Mouse (Mus musculus): Measurements from ENCODE around the gene Ren1.
A peak's percentile ranks its signal among the peaks of the same experiment; 100 is the strongest.
"Not testable (repeated sequence)": the region's sequence is repeated elsewhere in the genome, so short reads cannot be mapped to it uniquely, and the experiment has no call there.

Ren1 gene

GRCm38 (mm10) chr1:133350210-133350609, at the start of gene Ren1:
Gene Ren1 (plus strand): TSS chr1:133350510.
- ATAC-seq (ENCODE audit: low TSS enrichment), result no peak

DNA sequence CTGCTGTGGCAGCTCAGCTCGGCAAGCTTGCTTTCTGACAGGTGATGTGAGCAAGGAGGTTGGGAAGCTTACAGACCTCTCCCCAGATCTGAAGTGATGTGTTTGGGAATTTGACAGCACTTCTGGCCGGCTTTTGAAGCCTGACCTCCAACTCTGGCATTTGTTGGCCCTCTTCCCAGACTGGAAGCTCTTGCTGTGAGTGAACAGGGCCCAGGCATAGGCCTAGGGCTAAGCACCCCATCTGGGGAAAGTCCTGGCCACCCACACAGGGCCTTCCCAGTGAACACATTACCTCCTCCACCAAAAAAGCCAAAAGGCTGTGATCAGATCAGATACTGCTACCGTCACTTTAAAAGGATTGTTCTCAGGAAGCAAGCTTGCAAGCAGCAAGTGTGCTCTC, 47.8 kb upstream of the Ren1 start:
- no peak for ATAC-seq (ENCODE audit: low TSS enrichment)

- peak; percentile 63; the same call in 1 of the 2 replicates for ATAC-seq (ENCODE audit: low TSS enrichment)
These were observed 43.5 kb upstream of the Ren1 start for GRCm38 (mm10) chr1:133306842-133307241.

- ATAC-seq (ENCODE audit: low TSS enrichment), result no peak
These were observed 43.0 kb upstream of the Ren1 start for GRCm38 (mm10) chr1:133307318-133307717.

- no peak for ATAC-seq (ENCODE audit: low TSS enrichment)
These were observed 40.5 kb upstream of the Ren1 start, which contains the start of gene Golt1a for GRCm38 (mm10) chr1:133309652-133310267. Gene Golt1a (plus strand): TSS chr1:133309800.

DNA sequence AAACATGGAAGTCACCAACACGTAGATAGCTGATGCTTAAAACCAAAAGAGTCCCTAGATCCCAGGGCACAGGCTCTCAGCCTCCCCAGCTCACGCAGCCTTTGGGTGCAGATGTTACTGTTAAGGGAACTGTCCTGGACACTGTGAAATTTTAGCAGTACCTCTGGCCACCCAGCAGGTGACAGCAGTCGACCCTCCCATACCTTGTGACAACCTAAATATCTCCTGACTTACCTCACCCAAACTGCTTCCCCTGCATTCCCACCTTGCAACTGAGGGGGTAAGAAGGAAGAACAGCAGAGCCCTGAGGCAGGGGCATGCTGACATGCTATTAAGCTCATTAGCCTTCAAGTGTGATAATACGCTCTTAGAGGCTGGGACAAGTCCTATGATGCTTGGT, 39.1 kb upstream of the Ren1 start:
- no peak for ATAC-seq (ENCODE audit: low TSS enrichment)

DNA sequence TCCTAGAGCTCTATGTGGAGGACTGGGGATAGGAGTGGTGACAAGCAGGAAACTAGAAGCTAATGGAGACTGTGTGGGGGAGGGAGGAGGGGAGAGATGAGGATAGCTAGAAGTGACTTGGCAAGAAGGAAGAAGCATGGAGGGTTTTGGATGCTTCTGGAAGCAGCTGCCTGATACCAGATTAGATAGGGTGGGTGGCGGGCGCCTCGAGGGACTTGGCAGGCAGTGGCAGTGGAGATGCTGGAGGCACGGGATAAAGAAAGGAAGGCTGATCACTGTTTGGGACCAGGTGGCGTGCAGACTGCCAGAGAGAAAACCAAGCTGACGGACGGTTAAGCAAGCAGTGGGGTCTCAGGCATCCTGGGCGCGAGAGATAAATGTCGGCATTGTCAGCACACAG, 38.4 kb upstream of the Ren1 start:
- peak; percentile 85 for ATAC-seq (ENCODE audit: low TSS enrichment)

GRCm38 (mm10) chr1:133314364-133314763, 35.9 kb upstream of the Ren1 start:
- peak; percentile 39; the same call in 1 of the 2 replicates for ATAC-seq (ENCODE audit: low TSS enrichment)

DNA sequence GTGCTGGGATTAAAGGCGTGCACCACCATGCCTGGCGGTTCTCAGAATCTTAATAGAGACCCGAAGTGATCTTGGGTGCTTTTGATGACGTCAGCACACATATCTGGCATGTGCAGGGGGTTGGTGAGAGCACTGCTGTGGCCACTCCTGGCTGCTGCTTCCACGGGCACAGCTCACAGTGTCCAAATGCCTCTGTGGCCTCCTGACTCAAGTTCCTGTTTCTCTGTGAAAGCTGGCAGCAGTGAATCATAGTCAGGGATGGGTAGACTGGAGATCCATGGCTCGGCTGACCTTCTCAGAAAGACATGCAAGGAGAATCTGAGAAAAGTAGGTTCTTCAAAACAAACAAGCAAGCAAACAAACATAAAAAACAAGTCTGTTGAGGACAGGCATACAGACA, 34.5 kb upstream of the Ren1 start:
- ATAC-seq (ENCODE audit: low TSS enrichment), result no peak

- ATAC-seq (ENCODE audit: low TSS enrichment), result no peak
These were observed 33.7 kb upstream of the Ren1 start for GRCm38 (mm10) chr1:133316577-133316976.

DNA sequence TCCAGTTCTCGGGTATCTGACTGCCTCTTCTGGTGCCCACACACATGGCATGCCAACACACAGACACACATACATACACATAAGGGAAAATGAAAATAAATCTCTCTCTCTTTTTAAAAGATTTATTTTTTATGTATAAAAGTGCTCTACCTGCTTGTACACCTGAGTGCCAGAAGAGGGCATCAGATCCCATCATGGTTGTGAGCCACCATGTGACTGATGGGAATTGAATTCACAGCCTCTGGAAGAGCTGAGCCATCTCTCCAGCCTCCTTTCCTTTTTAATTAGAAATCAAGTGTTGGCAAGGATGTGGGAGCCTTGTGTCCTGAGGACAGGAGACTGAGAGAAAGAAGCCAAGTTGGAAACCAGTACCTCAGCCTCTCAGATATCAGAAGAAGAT, 33.2 kb upstream of the Ren1 start:
- no peak for ATAC-seq (ENCODE audit: low TSS enrichment)

GRCm38 (mm10) chr1:133321267-133321925, 28.9 kb upstream of the Ren1 start, which contains the start of gene Kiss1:
Gene Kiss1 (plus strand): TSS chr1:133321875.
- ATAC-seq (ENCODE audit: low TSS enrichment), result peak; percentile 63

- ATAC-seq (ENCODE audit: low TSS enrichment), result no peak
These were observed 27.0 kb upstream of the Ren1 start for GRCm38 (mm10) chr1:133323333-133323732.

- no peak for ATAC-seq (ENCODE audit: low TSS enrichment)
These were observed 24.4 kb upstream of the Ren1 start for GRCm38 (mm10) chr1:133325951-133326350.

GRCm38 (mm10) chr1:133327094-133327493, 23.2 kb upstream of the Ren1 start:
- no peak for ATAC-seq (ENCODE audit: low TSS enrichment)

DNA sequence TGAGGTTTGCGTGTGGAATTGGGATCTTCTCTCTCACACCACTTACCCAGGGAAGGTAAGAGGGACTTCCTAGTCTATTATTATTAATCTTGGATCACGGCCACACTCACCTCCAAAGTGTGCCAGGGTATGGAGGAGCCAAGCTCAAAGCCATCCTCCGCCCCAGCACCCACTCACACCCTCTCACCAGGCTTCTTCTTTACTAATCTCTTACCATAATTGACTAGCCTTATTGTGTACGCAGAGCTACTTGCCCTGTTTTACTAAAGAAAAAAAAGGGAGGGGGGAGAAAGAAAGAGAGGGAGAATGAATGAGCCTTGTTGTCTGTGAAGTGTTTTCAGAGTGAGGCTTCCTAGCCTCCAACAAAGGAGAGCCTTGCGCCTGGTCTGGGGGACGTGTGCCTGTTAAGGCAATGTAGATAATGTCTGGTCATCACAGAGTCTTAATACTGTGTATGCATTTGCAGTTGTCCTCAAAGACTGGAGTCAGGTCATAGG, 22.0 kb upstream of the Ren1 start:
- ATAC-seq (ENCODE audit: low TSS enrichment), result no peak

- ATAC-seq (ENCODE audit: low TSS enrichment), result no peak
These were observed 21.2 kb upstream of the Ren1 start for GRCm38 (mm10) chr1:133328896-133329637.

- ATAC-seq (ENCODE audit: low TSS enrichment), result no peak
These were observed 20.7 kb upstream of the Ren1 start for GRCm38 (mm10) chr1:133329638-133329964.

DNA sequence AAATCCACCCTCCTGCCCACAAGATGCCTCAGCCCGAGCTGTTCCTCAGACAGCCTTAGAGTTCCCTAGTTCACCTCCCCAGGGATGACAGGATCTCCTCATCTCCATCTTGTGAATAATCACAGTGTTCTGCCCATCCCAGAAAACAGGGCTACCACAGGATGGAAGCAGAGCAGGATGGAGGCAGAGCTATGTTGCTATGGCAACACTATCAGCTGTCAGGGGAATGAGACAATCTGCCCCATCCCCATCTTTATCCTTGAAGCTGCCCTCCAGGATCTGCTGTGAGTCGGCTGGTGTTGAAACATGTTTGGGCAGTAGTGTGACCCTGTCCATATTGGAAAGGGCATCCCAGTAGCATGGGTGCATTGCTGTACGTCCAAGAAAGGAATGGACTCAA, 19.2 kb upstream of the Ren1 start:
- peak; percentile 38 for ATAC-seq (ENCODE audit: low TSS enrichment)

GRCm38 (mm10) chr1:133332656-133333430, 17.5 kb upstream of the Ren1 start:
- peak; percentile 81 for ATAC-seq (ENCODE audit: low TSS enrichment)

- ATAC-seq (ENCODE audit: low TSS enrichment), result 0 out of 2 replicates have a peak, but pooled peaks have one; percentile 28
These were observed 16.4 kb upstream of the Ren1 start for GRCm38 (mm10) chr1:133333937-133334336.

DNA sequence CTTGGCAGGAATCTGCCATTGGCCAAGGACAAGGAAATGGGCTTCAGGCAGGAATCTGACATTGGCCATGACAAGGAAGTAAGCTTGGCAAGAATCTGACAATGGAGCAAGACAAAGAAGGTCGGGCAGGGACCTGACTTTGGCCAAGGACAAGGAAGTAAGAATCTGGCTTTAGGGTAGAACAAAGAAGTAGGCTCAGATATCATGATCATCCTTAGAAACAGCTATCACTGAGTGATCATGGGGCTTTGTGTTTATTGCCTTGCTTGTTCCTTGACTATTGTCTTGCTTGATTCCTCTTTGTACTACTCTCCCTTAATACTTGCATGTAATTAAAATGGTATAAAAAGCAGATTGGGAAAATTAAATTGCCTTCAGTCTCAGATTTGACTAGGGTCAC, 9.9 kb upstream of the Ren1 start:
- ATAC-seq (ENCODE audit: low TSS enrichment), result not testable (repeated sequence)
